Mouse (Mus musculus) myocyte (in vitro differentiated cells): Measurements from ENCODE around the gene BC024978. TPM values are rescaled to one million over a fixed set of nuclear protein-coding genes. Genes with fewer than 3 reads are reported as not detected.
A peak's percentile ranks its signal among the peaks of the same experiment; 100 is the strongest.

ENCODE experiments used
- H3K27me3 ChIP-seq: one replicate; pipeline ENCODE4 v1.6.1; 2011; ENCODE audit not compliant: control insufficient read depth, insufficient read depth, insufficient read length
- H3K36me3 ChIP-seq: one replicate; pipeline ENCODE4 v1.6.1; 2011; ENCODE audit not compliant: control insufficient read depth, insufficient read depth
- H3K4me2 ChIP-seq: one replicate; pipeline ENCODE4 v1.6.1; 2011; ENCODE audit warnings: low read depth, control low read depth
- H3K4me3 ChIP-seq: one replicate; pipeline ENCODE4 v1.5.1; 2011; ENCODE audit warnings: mild to moderate bottlenecking, control low read depth, moderate library complexity
- H3K79me2 ChIP-seq: one replicate; pipeline ENCODE4 v1.6.1; 2011; ENCODE audit not compliant: control insufficient read depth, insufficient read depth
- H3ac ChIP-seq: one replicate; pipeline ENCODE4 v1.6.1; 2011; ENCODE audit not compliant: control insufficient read depth, insufficient read length
- CEBPB ChIP-seq: IDR thresholded peaks from 2 replicates; pipeline ENCODE4 v1.6.1; 2011; ENCODE audit warnings: mild to moderate bottlenecking, moderate library complexity; ENCODE audit not compliant: poor library complexity, insufficient read depth, severe bottlenecking
- E2F4 ChIP-seq: IDR thresholded peaks from one replicate; pipeline ENCODE4 v1.6.1; 2011; ENCODE audit warnings: mild to moderate bottlenecking, control low read depth, moderate library complexity; ENCODE audit not compliant: insufficient read depth
- MAX ChIP-seq: IDR thresholded peaks from one replicate; pipeline ENCODE4 v1.6.1; 2011; ENCODE audit warnings: low read depth, mild to moderate bottlenecking, control low read depth
- MYOD1 ChIP-seq, 3 experiments: IDR thresholded peaks; one replicate each; pipeline ENCODE4 v1.6.1; 2011; ENCODE audit warnings: control low read depth in 2 of 3, low read depth in 2 of 3, mild to moderate bottlenecking in 2 of 3, moderate library complexity in 1 of 3; ENCODE audit not compliant: insufficient read length in 2 of 3, control insufficient read depth in 1 of 3
- MYOG ChIP-seq, 3 experiments: IDR thresholded peaks; one replicate each; pipeline ENCODE4 v1.6.1; 2011; ENCODE audit warnings: control low read depth in 2 of 3, low read depth in 2 of 3, mild to moderate bottlenecking in 2 of 3; ENCODE audit not compliant: insufficient read length in 2 of 3, control insufficient read depth in 1 of 3, insufficient read depth in 1 of 3
- POLR2A ChIP-seq: IDR thresholded peaks from one replicate; pipeline ENCODE4 v1.6.1; 2011; ENCODE audit warnings: low read depth, mild to moderate bottlenecking, control low read depth, moderate library complexity; ENCODE audit not compliant: insufficient read length
- POLR2AphosphoS2 ChIP-seq: IDR thresholded peaks from one replicate; pipeline ENCODE4 v1.6.1; 2011; ENCODE audit warnings: low read depth, control low read depth; ENCODE audit not compliant: insufficient read length
- REST ChIP-seq: IDR thresholded peaks from one replicate; pipeline ENCODE4 v1.6.1; 2011; ENCODE audit warnings: mild to moderate bottlenecking, control low read depth, moderate library complexity; ENCODE audit not compliant: insufficient read depth, insufficient read length
- SRF ChIP-seq: IDR thresholded peaks from one replicate; pipeline ENCODE4 v1.6.1; 2011; ENCODE audit warnings: low read depth; ENCODE audit not compliant: control insufficient read depth, insufficient read length
- TCF12 ChIP-seq: IDR thresholded peaks from one replicate; pipeline ENCODE4 v1.6.1; 2011; ENCODE audit warnings: mild to moderate bottlenecking, control low read depth; ENCODE audit not compliant: poor library complexity, insufficient read depth, severe bottlenecking
- TCF3 ChIP-seq: IDR thresholded peaks from one replicate; pipeline ENCODE4 v1.6.1; 2011; ENCODE audit warnings: low read depth, control low read depth; ENCODE audit not compliant: insufficient read length
- USF1 ChIP-seq: IDR thresholded peaks from one replicate; pipeline ENCODE4 v1.6.1; 2011; ENCODE audit warnings: low read depth, mild to moderate bottlenecking, control low read depth, moderate library complexity
- polyA plus RNA-seq: library from polyadenylated mRNA; unstranded; fragments of >200 nt; fragmentation: generic; extraction: Trizol; gene quantifications from one replicate; pipeline ENCODE4 v1.2.1, GENCODE M21; 2012; ENCODE audit warnings: missing spikeins

BC024978 gene
- polyA plus RNA-seq, 1 experiment = 5.2 TPM

DNA sequence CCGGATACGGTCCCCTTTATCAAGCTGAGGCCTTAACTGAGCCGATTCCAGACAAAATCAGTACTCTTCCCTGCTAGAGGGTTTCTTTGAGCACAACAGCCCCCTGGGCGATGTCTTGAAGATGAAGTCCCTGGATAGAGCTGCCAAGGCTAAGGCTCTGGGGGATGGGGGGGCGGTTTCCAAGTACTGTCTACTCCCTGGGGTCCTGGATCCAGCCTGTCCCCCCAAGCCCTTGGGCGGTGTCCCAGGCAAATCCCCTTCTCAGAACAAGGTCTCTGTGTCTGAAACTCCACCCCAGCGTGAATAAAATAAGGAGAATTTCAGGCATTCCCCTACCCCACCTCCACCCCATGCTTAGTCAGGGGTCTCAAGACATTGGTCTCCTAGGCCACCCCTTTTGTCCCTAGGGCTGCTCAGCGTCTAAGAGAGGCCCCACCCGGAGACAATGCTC, 63.7 kb downstream of the BC024978 start:
- Histone ChIP-seq H3K36me3 (peaks cover 4% of the 10 kb centered on the region), H3K4me2 (peak overlapping the region; percentile 70), H3ac (peak overlapping the region; percentile 21), H3K79me2 (peaks cover 12% of the 10 kb centered on the region), H3K4me3 (peak overlapping the region; percentile 63), H3K27me3 (no peaks in the 10 kb centered on the region)
- no peak for TF ChIP-seq MAX
- TF ChIP-seq MYOG (IDR thresholded peaks at IDR 0.05; ENCODE audit: control insufficient read depth in 1 of 3, insufficient read depth in 1 of 3, insufficient read length in 2 of 3, low read depth in 2 of 3) = no peak
- no peak for TF ChIP-seq E2F4
- TF ChIP-seq TCF12 = no peak
- TF ChIP-seq POLR2AphosphoS2 = no peak
- no peak for TF ChIP-seq USF1
- no peak for TF ChIP-seq POLR2A
- no peak for TF ChIP-seq REST
- TF ChIP-seq CEBPB = no peak
- no peak for TF ChIP-seq MYOD1 (IDR thresholded peaks at IDR 0.05; ENCODE audit: control insufficient read depth in 1 of 3, insufficient read length in 2 of 3, low read depth in 2 of 3)
- TF ChIP-seq TCF3 = no peak
- TF ChIP-seq SRF = no peak

- Histone ChIP-seq H3K36me3 (peaks cover 4% of the 10 kb centered on the region), H3K27me3 (no peaks in the 10 kb centered on the region), H3K4me2 (peak overlapping the region; percentile 70), H3K79me2 (peaks cover 12% of the 10 kb centered on the region), H3K4me3 (peak overlapping the region; percentile 63), H3ac (peak overlapping the region; percentile 21)
- TF ChIP-seq REST (no peak), MYOG (IDR thresholded peaks at IDR 0.05; ENCODE audit: control insufficient read depth in 1 of 3, insufficient read depth in 1 of 3, insufficient read length in 2 of 3, low read depth in 2 of 3) (peak in 2 of 3 experiments; percentile 43 to 76), POLR2AphosphoS2 (peak; percentile 74), MYOD1 (IDR thresholded peaks at IDR 0.05; ENCODE audit: control insufficient read depth in 1 of 3, insufficient read length in 2 of 3, low read depth in 2 of 3) (peak in 2 of 3 experiments; percentile 51 to 68), POLR2A (peak; percentile 49), SRF (no peak), TCF3 (no peak), MAX (no peak), CEBPB (no peak), TCF12 (no peak)
These were observed 64.2 kb downstream of the BC024978 start for GRCm38 (mm10) chr7:27259771-27260170.

Other genes starting within 250 kb of the BC024978 start
- gene Cyp2a12, start 166.7 kb upstream of the BC024978 start, polyA plus RNA-seq = not detected
- gene Cyp2f2, start 75.9 kb upstream of the BC024978 start, polyA plus RNA-seq = 0.06 TPM
- 0.02 TPM for gene Cyp2t4, start 42.1 kb upstream of the BC024978 start, polyA plus RNA-seq
- gene Egln2, start 29.0 kb upstream of the BC024978 start, polyA plus RNA-seq = 61.4 TPM
- gene Rab4b, start 16.9 kb upstream of the BC024978 start, polyA plus RNA-seq = 56.3 TPM
- not detected for gene Gm21983, start 14.7 kb upstream of the BC024978 start, polyA plus RNA-seq
- 0.13 TPM for gene Mia, start 14.6 kb upstream of the BC024978 start, polyA plus RNA-seq
- 166 TPM for gene Snrpa, start 490 bp downstream of the BC024978 start, polyA plus RNA-seq
- 7.1 TPM for gene Itpkc, start 32.9 kb downstream of the BC024978 start, polyA plus RNA-seq
- gene Coq8b, start 37.2 kb downstream of the BC024978 start, polyA plus RNA-seq = 19.1 TPM
- gene Numbl, start 62.7 kb downstream of the BC024978 start, polyA plus RNA-seq = 28.8 TPM
- 32.5 TPM for gene Ltbp4, start 141.9 kb downstream of the BC024978 start, polyA plus RNA-seq
- gene Shkbp1, start 160.2 kb downstream of the BC024978 start, polyA plus RNA-seq = 18.4 TPM
- 0.11 TPM for gene Gm20479, start 161.6 kb downstream of the BC024978 start, polyA plus RNA-seq